Mouse (Mus musculus): ENCODE measurements around the gene D030056L22Rik.

- TF ChIP-seq FLI1 (IDR thresholded peaks at IDR 0.05; ENCODE audit: low read length) (no peak), GATA1 (IDR thresholded peaks at IDR 0.05; ENCODE audit: borderline replicate concordance, low read length) (no peak)
These were observed 26.2 kb downstream of the D030056L22Rik start for GRCm38 (mm10) chr19:18739146-18739545.

All from megakaryocyte, embryonic 14.5 days (primary cell).